Mouse (Mus musculus): Measurements from ENCODE around the gene Ppp3ca. TPM values are rescaled to one million over a fixed set of nuclear protein-coding genes. Genes with fewer than 3 reads are reported as not detected.

The Ppp3ca gene
- polyA plus RNA-seq, 1 experiment from 2014 or later: 71.7 TPM

Small RNAs within 50 kb of the gene (microRNA-seq; reads per million reads assigned to microRNA genes)
- not detected for gene Gm44327 (ENCODE audit: borderline number of aligned reads)

Data from embryonic facial prominence, embryonic 14.5 days (tissue).